Mouse (Mus musculus) retina, embryonic 14.5 days (tissue): ENCODE measurements around the gene Tmem181a.
"Not testable (repeated sequence)": the region's sequence is repeated elsewhere in the genome, so short reads cannot be mapped to it uniquely, and the experiment has no call there.

Experiments used
- DNase-seq: peaks from one replicate; pipeline ENCODE4 v3.0.0-alpha.2; 2015; ENCODE audit warnings: low spot score

The Tmem181a gene

GRCm38 (mm10) chr17:6305656-6306270 is 49.1 kb downstream of the Tmem181a start:
- not testable (repeated sequence) for DNase-seq

GRCm38 (mm10) chr17:6306503-6306902 is 49.8 kb downstream of the Tmem181a start:
- DNase-seq: not testable (repeated sequence)

GRCm38 (mm10) chr17:6311716-6312115 is 55.1 kb downstream of the Tmem181a start:
- DNase-seq: not testable (repeated sequence)

DNA sequence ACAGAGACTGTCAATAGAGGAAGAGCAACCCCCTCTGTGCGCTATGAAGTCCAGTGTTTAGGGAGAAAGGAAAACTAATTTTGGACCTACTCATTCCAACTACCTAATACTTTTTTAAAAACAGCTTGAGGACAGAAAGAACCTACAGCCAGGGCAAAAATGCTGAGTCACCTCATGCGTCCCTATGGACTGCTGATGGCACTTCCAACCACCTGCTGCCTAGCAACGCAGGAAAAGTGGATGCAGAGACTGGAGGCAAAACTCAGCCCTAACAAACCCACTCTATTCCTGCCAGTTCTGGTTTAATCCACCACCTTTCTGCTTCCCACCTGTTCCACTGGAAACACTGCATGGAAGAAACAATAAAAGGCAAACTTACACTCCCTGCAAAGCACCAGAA is 56.1 kb downstream of the Tmem181a start:
- not testable (repeated sequence) for DNase-seq

- DNase-seq: not testable (repeated sequence)
Measured at GRCm38 (mm10) chr17:6314493-6314892, 57.8 kb downstream of the Tmem181a start.

DNA sequence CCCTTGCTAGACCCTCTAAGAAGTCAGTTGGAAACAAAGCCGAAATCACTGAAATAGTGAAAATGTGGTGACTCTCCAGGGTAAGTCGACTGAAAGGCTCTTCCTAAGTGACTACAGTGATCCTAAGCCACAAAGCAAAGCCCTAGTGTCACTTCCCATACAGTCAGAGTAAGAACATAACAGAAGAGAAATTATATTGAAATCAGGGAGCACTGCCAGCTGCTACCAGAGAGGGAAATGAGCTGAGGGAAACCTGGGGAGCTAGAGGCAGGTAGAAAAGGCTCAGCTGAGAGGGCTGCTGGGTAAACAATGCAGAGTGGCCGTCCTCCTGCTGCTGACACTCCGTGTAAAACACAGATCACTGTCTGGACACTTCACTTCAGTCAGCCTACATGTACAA is 59.0 kb downstream of the Tmem181a start:
- DNase-seq: not testable (repeated sequence)

DNA sequence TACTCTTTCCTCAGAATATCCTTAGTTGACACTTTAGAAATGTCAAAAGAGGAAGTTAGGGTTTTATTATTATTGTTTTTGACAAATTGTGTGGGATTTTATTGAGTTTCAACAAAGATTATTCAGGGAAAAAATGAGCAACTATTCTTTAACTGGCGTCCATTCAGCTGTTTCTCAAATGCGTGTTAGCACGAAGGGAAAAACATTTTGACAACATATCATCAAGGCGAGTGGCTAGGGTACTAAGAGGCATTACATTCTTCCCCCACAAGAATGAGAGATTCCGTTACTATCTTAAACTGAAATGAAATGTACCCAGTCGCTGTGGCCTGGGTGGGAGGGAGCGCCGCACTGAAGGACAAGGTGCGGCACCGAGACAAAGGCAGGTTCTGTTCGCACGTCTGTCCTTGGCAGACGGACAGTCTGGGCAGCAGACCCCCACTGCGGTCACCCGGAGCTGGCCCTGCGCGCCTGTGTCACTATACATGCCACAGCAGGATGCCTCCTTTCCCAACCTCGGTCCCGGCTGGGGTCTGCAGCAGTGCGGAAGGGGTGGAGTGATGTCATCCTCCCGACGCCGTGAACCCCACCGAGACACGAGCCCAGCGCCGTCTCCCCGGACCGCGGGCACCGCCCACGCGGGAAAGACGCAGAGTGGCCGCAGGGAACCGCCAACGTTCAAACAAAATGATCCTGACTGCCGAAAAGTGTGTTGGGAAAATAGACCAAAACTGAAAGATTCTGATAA is 59.9 kb downstream of the Tmem181a start:
- peak; percentile 45 for DNase-seq

- DNase-seq: peak; percentile 98
Measured at GRCm38 (mm10) chr17:6317339-6317985, 60.8 kb downstream of the Tmem181a start, which contains the start of gene Dynlt1a. Dynlt1a (minus strand) TSS chr17:6317500.

- DNase-seq: not testable (repeated sequence)
Measured at GRCm38 (mm10) chr17:6321081-6321777, 64.6 kb downstream of the Tmem181a start.

GRCm38 (mm10) chr17:6321778-6322101 is 65.1 kb downstream of the Tmem181a start:
- not testable (repeated sequence) for DNase-seq

GRCm38 (mm10) chr17:6325021-6325420 is 68.4 kb downstream of the Tmem181a start:
- DNase-seq: not testable (repeated sequence)

- DNase-seq: not testable (repeated sequence)
Measured at GRCm38 (mm10) chr17:6325543-6325942, 68.9 kb downstream of the Tmem181a start.

GRCm38 (mm10) chr17:6327554-6327953 is 70.9 kb downstream of the Tmem181a start:
- not testable (repeated sequence) for DNase-seq

- not testable (repeated sequence) for DNase-seq
Measured at GRCm38 (mm10) chr17:6328997-6329396, 72.3 kb downstream of the Tmem181a start.

DNA sequence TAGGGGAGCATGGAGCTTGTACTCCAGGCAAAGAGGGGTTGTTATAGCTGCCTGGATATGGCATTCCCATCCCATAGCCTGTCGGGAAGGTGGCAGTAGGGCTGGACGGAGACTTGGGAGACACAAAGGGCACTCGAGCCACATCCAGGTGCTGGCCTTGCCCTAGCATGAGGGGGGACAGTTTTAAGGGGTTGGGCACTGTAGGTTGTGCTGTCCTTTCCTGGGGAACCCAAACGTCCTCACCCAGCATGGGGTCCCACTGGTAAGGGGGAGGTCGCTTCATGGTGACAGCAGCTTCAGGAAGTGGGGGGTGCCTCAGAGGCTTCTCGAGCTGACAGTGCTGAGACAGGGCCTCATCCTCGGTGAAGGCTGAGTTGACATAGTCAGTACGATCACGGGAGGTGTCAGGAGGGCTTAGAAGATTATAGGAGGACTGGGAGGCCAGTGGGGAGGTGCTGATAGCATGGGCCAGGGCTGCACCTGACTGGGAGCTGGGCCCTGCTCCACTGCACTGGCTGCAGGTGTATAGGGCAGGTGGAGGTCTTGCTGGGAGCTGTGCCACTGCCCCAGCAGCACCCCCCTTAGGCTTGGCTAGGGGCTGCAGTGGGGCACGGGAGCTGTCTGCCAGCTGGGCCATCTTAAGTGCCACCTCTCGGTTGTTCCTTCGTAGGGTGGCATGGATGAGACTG is 86.1 kb downstream of the Tmem181a start:
- not testable (repeated sequence) for DNase-seq

DNA sequence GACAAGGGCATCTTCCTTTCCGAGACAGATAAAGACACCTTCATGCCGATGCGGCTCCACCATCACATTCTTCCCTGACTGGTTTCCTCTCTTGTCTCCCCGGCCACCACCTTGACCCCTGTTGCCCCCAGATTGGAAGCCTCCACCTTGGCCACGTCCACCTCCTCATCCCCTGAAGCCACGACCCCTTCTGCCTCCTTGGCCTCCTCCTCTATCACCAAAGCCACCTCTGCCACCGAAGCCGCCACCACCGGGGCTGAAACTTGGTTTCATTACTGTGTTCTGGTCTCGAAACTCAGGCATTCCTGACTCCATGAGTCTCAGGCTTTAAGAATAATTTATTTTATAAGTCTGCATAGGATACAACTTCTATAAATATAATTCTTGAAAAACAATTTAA is 98.6 kb downstream of the Tmem181a start:
- DNase-seq: not testable (repeated sequence)
